Mouse (Mus musculus): ENCODE data around the gene Syt5. TPM values are rescaled to one million over a fixed set of nuclear protein-coding genes. Genes with fewer than 3 reads are reported as not detected.

Gene Syt5
- polyA plus RNA-seq, 1 experiment from 2014 or later = 5.5 TPM

GRCm38 (mm10) chr7:4497271-4497903 is 50.0 kb downstream of the Syt5 start:
- no peak overlapping the region for H3K4me2 ChIP-seq (ENCODE audit: low read depth, low read length)
- no peaks in the 10 kb centered on the region for H3K9me3 ChIP-seq (ENCODE audit: control insufficient read depth, low read length)
- H3K4me3 ChIP-seq (ENCODE audit: low read length) = no peak overlapping the region
- no peaks in the 10 kb centered on the region for H3K27me3 ChIP-seq (ENCODE audit: control insufficient read depth, insufficient read depth, low read depth, low read length)
- peaks cover 7% of the 10 kb centered on the region; the same call in 1 of the 2 replicates for H3K36me3 ChIP-seq (ENCODE audit: control insufficient read depth, insufficient read depth, low read length)
- no peak overlapping the region for H3K9ac ChIP-seq (ENCODE audit: low read length)
- peaks cover 27% of the 10 kb centered on the region for H3K4me1 ChIP-seq (replicated peaks; ENCODE audit: control insufficient read depth, insufficient read depth, low read length)
- WGBS = 89% methylated on average over 9 of the region's 9 CpGs
- H3K27ac ChIP-seq (ENCODE audit: low read length) = no peak overlapping the region
- no peak for ATAC-seq (ENCODE audit: low read depth)

DNA sequence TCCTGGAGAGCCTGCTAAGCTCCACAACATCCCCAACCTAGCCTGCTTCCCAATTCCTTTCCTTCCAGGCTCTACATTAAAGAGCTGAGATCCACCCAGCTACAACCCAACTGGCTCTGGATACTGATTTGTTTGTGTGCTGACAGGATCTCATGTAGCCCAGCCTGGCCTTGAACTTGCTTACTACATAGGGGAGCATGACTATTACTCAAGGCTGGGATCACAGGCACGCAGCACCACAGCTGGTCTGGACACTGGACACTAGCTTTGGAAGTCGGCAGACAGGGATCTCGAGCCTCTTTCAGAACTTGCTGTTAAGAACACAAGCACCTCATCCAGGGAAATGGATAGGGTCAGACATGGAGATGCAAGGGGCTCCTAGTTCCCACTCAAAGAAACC is 50.9 kb downstream of the Syt5 start:
- Histone ChIP-seq H3K4me3 (ENCODE audit: low read length) (no peak overlapping the region), H3K4me2 (ENCODE audit: low read depth, low read length) (no peak overlapping the region), H3K9me3 (ENCODE audit: control insufficient read depth, low read length) (no peaks in the 10 kb centered on the region), H3K9ac (ENCODE audit: low read length) (no peak overlapping the region), H3K27me3 (ENCODE audit: control insufficient read depth, insufficient read depth, low read depth, low read length) (no peaks in the 10 kb centered on the region), H3K27ac (ENCODE audit: low read length) (no peak overlapping the region), H3K36me3 (ENCODE audit: control insufficient read depth, insufficient read depth, low read length) (peaks cover 7% of the 10 kb centered on the region), H3K4me1 (replicated peaks; ENCODE audit: control insufficient read depth, insufficient read depth, low read length) (peaks cover 29% of the 10 kb centered on the region)
- 87% methylated on average over 3 of the region's 3 CpGs for WGBS
- no peak for ATAC-seq (ENCODE audit: low read depth)

GRCm38 (mm10) chr7:4493991-4494390 is 53.4 kb downstream of the Syt5 start:
- WGBS = 72% methylated on average over 1 of the region's 1 CpGs
- peaks cover 13% of the 10 kb centered on the region for H3K36me3 ChIP-seq (ENCODE audit: control insufficient read depth, insufficient read depth, low read length)
- H3K27me3 ChIP-seq (ENCODE audit: control insufficient read depth, insufficient read depth, low read depth, low read length) = no peaks in the 10 kb centered on the region
- peaks cover 16% of the 10 kb centered on the region for H3K4me1 ChIP-seq (replicated peaks; ENCODE audit: control insufficient read depth, insufficient read depth, low read length)
- no peaks in the 10 kb centered on the region for H3K9me3 ChIP-seq (ENCODE audit: control insufficient read depth, low read length)
- no peak overlapping the region for H3K4me2 ChIP-seq (ENCODE audit: low read depth, low read length)
- no peak overlapping the region for H3K4me3 ChIP-seq (ENCODE audit: low read length)
- ATAC-seq (ENCODE audit: low read depth) = no peak
- H3K9ac ChIP-seq (ENCODE audit: low read length) = no peak overlapping the region
- H3K27ac ChIP-seq (ENCODE audit: low read length) = no peak overlapping the region

- H3K4me3 ChIP-seq (ENCODE audit: low read length) = no peak overlapping the region
- no peaks in the 10 kb centered on the region for H3K9me3 ChIP-seq (ENCODE audit: control insufficient read depth, low read length)
- WGBS = 82% methylated on average over 13 of the region's 13 CpGs
- 0 out of 2 replicates have a peak overlapping the region, but pooled peaks have one; percentile 7 for H3K27ac ChIP-seq (ENCODE audit: low read length)
- H3K27me3 ChIP-seq (ENCODE audit: control insufficient read depth, insufficient read depth, low read depth, low read length) = no peaks in the 10 kb centered on the region
- peak; percentile 60 for ATAC-seq (ENCODE audit: low read depth)
- H3K9ac ChIP-seq (ENCODE audit: low read length) = no peak overlapping the region
- peaks cover 22% of the 10 kb centered on the region for H3K36me3 ChIP-seq (ENCODE audit: control insufficient read depth, insufficient read depth, low read length)
- no peak overlapping the region for H3K4me2 ChIP-seq (ENCODE audit: low read depth, low read length)
- H3K4me1 ChIP-seq (replicated peaks; ENCODE audit: control insufficient read depth, insufficient read depth, low read length) = 0 out of 2 replicates have a peak, but pooled peaks cover 6% of the 10 kb centered on the region
Observed at GRCm38 (mm10) chr7:4492284-4493224, 54.8 kb downstream of the Syt5 start.

DNA sequence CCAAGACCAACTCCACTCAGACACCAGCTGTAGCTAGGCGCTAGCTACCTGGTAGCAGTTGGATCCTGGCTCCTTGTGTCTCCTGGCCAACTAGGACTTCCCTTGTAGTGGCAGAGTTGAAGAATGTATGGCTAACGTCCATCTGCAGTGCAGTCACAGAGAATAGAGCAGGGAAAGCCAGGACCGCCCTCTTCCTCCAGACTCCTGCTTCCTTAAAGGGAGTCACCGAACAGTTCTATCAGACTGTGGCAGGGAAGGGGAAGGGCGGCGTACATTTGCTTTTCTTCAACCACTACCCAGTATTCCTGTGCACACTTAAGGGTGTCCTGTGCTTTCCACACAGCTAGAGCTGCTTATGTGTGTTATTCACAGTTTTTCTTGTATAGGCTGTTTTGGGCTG is 56.0 kb downstream of the Syt5 start:
- Histone ChIP-seq H3K9ac (ENCODE audit: low read length) (no peak overlapping the region), H3K9me3 (ENCODE audit: control insufficient read depth, low read length) (no peaks in the 10 kb centered on the region), H3K4me2 (ENCODE audit: low read depth, low read length) (no peak overlapping the region), H3K27me3 (ENCODE audit: control insufficient read depth, insufficient read depth, low read depth, low read length) (no peaks in the 10 kb centered on the region), H3K27ac (ENCODE audit: low read length) (no peak overlapping the region; the same call in 1 of the 2 replicates), H3K4me3 (ENCODE audit: low read length) (no peak overlapping the region), H3K36me3 (ENCODE audit: control insufficient read depth, insufficient read depth, low read length) (peaks cover 17% of the 10 kb centered on the region), H3K4me1 (replicated peaks; ENCODE audit: control insufficient read depth, insufficient read depth, low read length) (0 out of 2 replicates have a peak, but pooled peaks cover 6% of the 10 kb centered on the region)
- ATAC-seq (ENCODE audit: low read depth) = peak; percentile 57
- 68% methylated on average over 6 of the region's 6 CpGs for WGBS

Small RNA genes lying within 50 kb of the gene (microRNA-seq; reads per million reads assigned to microRNA genes)
- not detected for gene Gm23577

Other genes starting within 250 kb of the Syt5 start
- gene Ncr1, start 209.8 kb downstream of the Syt5 start, polyA plus RNA-seq (2015; fragmentation: Nextera tagmentation; extraction: Ambion mirVana) = not detected in 2 replicates
- 0.68 and 0.96 TPM in 2 replicates for gene Gp6, start 149.8 kb downstream of the Syt5 start, polyA plus RNA-seq (2015; fragmentation: Nextera tagmentation; extraction: Ambion mirVana)
- 19.5 and 22.4 TPM in 2 replicates for gene Rdh13, start 101.9 kb downstream of the Syt5 start, polyA plus RNA-seq (2015; fragmentation: Nextera tagmentation; extraction: Ambion mirVana)
- 21.3 and 23.6 TPM in 2 replicates for gene Eps8l1, start 86.9 kb downstream of the Syt5 start, polyA plus RNA-seq (2015; fragmentation: Nextera tagmentation; extraction: Ambion mirVana)
- gene Ppp1r12c, start 45.9 kb downstream of the Syt5 start, polyA plus RNA-seq (2015; fragmentation: Nextera tagmentation; extraction: Ambion mirVana) = 20.1 and 21.0 TPM in 2 replicates
- gene Tnnt1, start 31.2 kb downstream of the Syt5 start, polyA plus RNA-seq (2015; fragmentation: Nextera tagmentation; extraction: Ambion mirVana) = 28.6 and 34.6 TPM in 2 replicates
- gene Tnni3, start 23.3 kb downstream of the Syt5 start, polyA plus RNA-seq (2015; fragmentation: Nextera tagmentation; extraction: Ambion mirVana) = 77.2 and 102 TPM in 2 replicates
- 4.7 TPM in 2 replicates for gene Dnaaf3, start 15.1 kb downstream of the Syt5 start, polyA plus RNA-seq (2015; fragmentation: Nextera tagmentation; extraction: Ambion mirVana)
- gene Ptprh, start 56.5 kb upstream of the Syt5 start, polyA plus RNA-seq (2015; fragmentation: Nextera tagmentation; extraction: Ambion mirVana) = not detected in 2 replicates
- gene Tmem86b, start 83.9 kb upstream of the Syt5 start, polyA plus RNA-seq (2015; fragmentation: Nextera tagmentation; extraction: Ambion mirVana) = 0.69 and 1.7 TPM in 2 replicates
- gene Ppp6r1, start 111.5 kb upstream of the Syt5 start, polyA plus RNA-seq (2015; fragmentation: Nextera tagmentation; extraction: Ambion mirVana) = 3.5 and 3.9 TPM in 2 replicates
- 85.7 and 90.9 TPM in 2 replicates for gene Hspbp1, start 137.5 kb upstream of the Syt5 start, polyA plus RNA-seq (2015; fragmentation: Nextera tagmentation; extraction: Ambion mirVana)
- gene Brsk1, start 143.1 kb upstream of the Syt5 start, polyA plus RNA-seq (2015; fragmentation: Nextera tagmentation; extraction: Ambion mirVana) = 0.68 and 0.74 TPM in 2 replicates
- gene Tmem150b, start 177.7 kb upstream of the Syt5 start, polyA plus RNA-seq (2015; fragmentation: Nextera tagmentation; extraction: Ambion mirVana) = 0.14 TPM in 1 of 2 replicates, not detected in the other
- gene Kmt5c, start 192.6 kb upstream of the Syt5 start, polyA plus RNA-seq (2015; fragmentation: Nextera tagmentation; extraction: Ambion mirVana) = 57.2 and 60.2 TPM in 2 replicates
- gene Cox6b2, start 205.6 kb upstream of the Syt5 start, polyA plus RNA-seq (2015; fragmentation: Nextera tagmentation; extraction: Ambion mirVana) = 77.9 and 94.0 TPM in 2 replicates
- not detected in 2 replicates for gene Fam71e2, start 223.8 kb upstream of the Syt5 start, polyA plus RNA-seq (2015; fragmentation: Nextera tagmentation; extraction: Ambion mirVana)
- gene Il11, start 235.3 kb upstream of the Syt5 start, polyA plus RNA-seq (2015; fragmentation: Nextera tagmentation; extraction: Ambion mirVana) = 0.18 and 0.19 TPM in 2 replicates
- gene Tmem190, start 235.4 kb upstream of the Syt5 start, polyA plus RNA-seq (2015; fragmentation: Nextera tagmentation; extraction: Ambion mirVana) = 0.34 and 0.48 TPM in 2 replicates
- 14.7 and 17.9 TPM in 2 replicates for gene Tmem238, start 242.1 kb upstream of the Syt5 start, polyA plus RNA-seq (2015; fragmentation: Nextera tagmentation; extraction: Ambion mirVana)
- 337 and 342 TPM in 2 replicates for gene Rpl28, start 245.3 kb upstream of the Syt5 start, polyA plus RNA-seq (2015; fragmentation: Nextera tagmentation; extraction: Ambion mirVana)